Mouse (Mus musculus) hindbrain, embryonic 13.5 days (tissue): Measurements from ENCODE around the gene Lsamp. TPM values are rescaled to one million over a fixed set of nuclear protein-coding genes. Genes with fewer than 3 reads are reported as not detected.
"Not testable (repeated sequence)": the region's sequence is repeated elsewhere in the genome, so short reads cannot be mapped to it uniquely, and the experiment has no call there.

Experiments used
- ATAC-seq: fragments of 200-750 bp; cut with Nextera tagmentation; 2 replicates; pipeline ENCODE4 v1.8.0; 2017; ENCODE audit warnings: moderate TSS enrichment; ENCODE audit not compliant: low FRiP score
- H3K27ac ChIP-seq: fragments of 300-500 bp; sonication (generic); 2 replicates; pipeline ENCODE4 v1.5.1; 2015; ENCODE audit warnings: inconsistent platforms, mild to moderate bottlenecking, moderate library complexity
- H3K27me3 ChIP-seq: fragments of 300-500 bp; sonication (generic); 2 replicates; pipeline ENCODE4 v1.6.1; 2015; ENCODE audit warnings: mild to moderate bottlenecking, inconsistent platforms
- H3K36me3 ChIP-seq: fragments of 300-500 bp; sonication (generic); 2 replicates; pipeline ENCODE4 v1.6.1; 2015; ENCODE audit warnings: mild to moderate bottlenecking, inconsistent platforms
- H3K4me1 ChIP-seq: fragments of 300-500 bp; sonication (generic); replicated peaks from 2 replicates; pipeline ENCODE4 v1.6.1; 2015; ENCODE audit warnings: inconsistent platforms
- H3K4me2 ChIP-seq: fragments of 300-500 bp; sonication (generic); 2 replicates; pipeline ENCODE4 v1.6.1; 2015; ENCODE audit warnings: inconsistent platforms, mild to moderate bottlenecking, moderate library complexity
- H3K4me3 ChIP-seq: fragments of 300-500 bp; sonication (generic); 2 replicates; pipeline ENCODE4 v1.5.1; 2015; ENCODE audit warnings: mild to moderate bottlenecking, inconsistent platforms
- H3K9ac ChIP-seq: fragments of 300-500 bp; sonication (generic); 2 replicates; pipeline ENCODE4 v1.6.1; 2015; ENCODE audit warnings: mild to moderate bottlenecking, inconsistent platforms
- H3K9me3 ChIP-seq: fragments of 300-500 bp; sonication (generic); 2 replicates; pipeline ENCODE4 v1.6.1; 2016; ENCODE audit warnings: inconsistent platforms
- WGBS: fragments of 180-500 bp; shearing (Covaris S2); methylation state at CpG from one replicate; pipeline ENCODE4 v1.1.7; 2015; 5-methylcytosine and 5-hydroxymethylcytosine counted together
- polyA plus RNA-seq: library from polyadenylated mRNA; unstranded; fragments of >200 nt; fragmentation: Nextera tagmentation; extraction: Ambion mirVana; gene quantifications from 2 replicates; pipeline ENCODE4 v1.2.1, GENCODE M21; 2015

The Lsamp gene
- polyA plus RNA-seq, 1 experiment from 2014 or later = 59.0 TPM

GRCm38 (mm10) chr16:41969215-41969614 is 1985.1 kb downstream of the Lsamp start:
- Histone ChIP-seq H3K27ac (no peak overlapping the region), H3K27me3 (no peaks in the 10 kb centered on the region), H3K4me2 (no peak overlapping the region), H3K9ac (no peak overlapping the region), H3K4me3 (no peak overlapping the region), H3K9me3 (no peaks in the 10 kb centered on the region), H3K4me1 (no peaks in the 10 kb centered on the region), H3K36me3 (no peaks in the 10 kb centered on the region)
- ATAC-seq = no peak
- 75% methylated on average over 2 of the region's 2 CpGs for WGBS

- ATAC-seq = peak; percentile 68
- Histone ChIP-seq H3K36me3 (no peaks in the 10 kb centered on the region), H3K27me3 (no peaks in the 10 kb centered on the region), H3K4me2 (no peak overlapping the region), H3K9me3 (no peaks in the 10 kb centered on the region), H3K4me3 (no peak overlapping the region), H3K4me1 (no peaks in the 10 kb centered on the region), H3K27ac (no peak overlapping the region), H3K9ac (no peak overlapping the region)
- WGBS = 78% methylated on average over 2 of the region's 2 CpGs
Measured at GRCm38 (mm10) chr16:41974866-41975719, 1990.9 kb downstream of the Lsamp start.

GRCm38 (mm10) chr16:41976897-41977296 is 1992.7 kb downstream of the Lsamp start:
- no peak for ATAC-seq
- WGBS = 80% methylated on average over 5 of the region's 5 CpGs

GRCm38 (mm10) chr16:41996956-41997355 is 2012.8 kb downstream of the Lsamp start:
- ATAC-seq = no peak

More at GRCm38 (mm10) chr16:41976897-41977296, 1992.7 kb downstream of the Lsamp start:
- Histone ChIP-seq H3K4me2 (no peak overlapping the region), H3K9ac (no peak overlapping the region), H3K36me3 (no peaks in the 10 kb centered on the region), H3K27ac (no peak overlapping the region), H3K4me3 (no peak overlapping the region), H3K4me1 (no peaks in the 10 kb centered on the region), H3K9me3 (no peaks in the 10 kb centered on the region), H3K27me3 (no peaks in the 10 kb centered on the region)

GRCm38 (mm10) chr16:42002925-42003324 is 2018.8 kb downstream of the Lsamp start:
- Histone ChIP-seq H3K27me3 (no peaks in the 10 kb centered on the region), H3K4me3 (no peak overlapping the region), H3K9ac (no peak overlapping the region), H3K4me2 (no peak overlapping the region), H3K36me3 (no peaks in the 10 kb centered on the region), H3K27ac (no peak overlapping the region), H3K4me1 (no peaks in the 10 kb centered on the region), H3K9me3 (no peaks in the 10 kb centered on the region)
- 95% methylated on average over 5 of the region's 5 CpGs for WGBS
- no peak for ATAC-seq

More at GRCm38 (mm10) chr16:41996956-41997355, 2012.8 kb downstream of the Lsamp start:
- WGBS = 66% methylated on average over 1 of the region's 1 CpGs
- Histone ChIP-seq H3K9me3 (no peaks in the 10 kb centered on the region), H3K9ac (no peak overlapping the region), H3K4me1 (no peaks in the 10 kb centered on the region), H3K27me3 (no peaks in the 10 kb centered on the region), H3K4me2 (no peak overlapping the region), H3K27ac (no peak overlapping the region), H3K4me3 (no peak overlapping the region), H3K36me3 (no peaks in the 10 kb centered on the region)

GRCm38 (mm10) chr16:42003506-42003905 is 2019.3 kb downstream of the Lsamp start:
- not testable (repeated sequence) for H3K4me3 ChIP-seq, H3K4me1 ChIP-seq, H3K9me3 ChIP-seq, H3K9ac ChIP-seq, H3K27me3 ChIP-seq, H3K27ac ChIP-seq, H3K4me2 ChIP-seq, H3K36me3 ChIP-seq, ATAC-seq
- 94% methylated on average over 10 of the region's 11 CpGs for WGBS

GRCm38 (mm10) chr16:42004166-42004565 is 2020.0 kb downstream of the Lsamp start:
- Histone ChIP-seq H3K27me3 (no peaks in the 10 kb centered on the region), H3K9ac (no peak overlapping the region), H3K4me2 (no peak overlapping the region), H3K27ac (no peak overlapping the region), H3K4me3 (no peak overlapping the region), H3K36me3 (no peaks in the 10 kb centered on the region), H3K4me1 (no peaks in the 10 kb centered on the region), H3K9me3 (no peaks in the 10 kb centered on the region)
- no peak for ATAC-seq
- WGBS = 69% methylated on average over 1 of the region's 1 CpGs

- Histone ChIP-seq H3K27ac (peak overlapping the region; percentile 48), H3K9ac (no peak overlapping the region), H3K27me3 (no peaks in the 10 kb centered on the region), H3K9me3 (no peaks in the 10 kb centered on the region), H3K4me2 (no peak overlapping the region), H3K4me3 (no peak overlapping the region), H3K4me1 (peaks cover 12% of the 10 kb centered on the region), H3K36me3 (no peaks in the 10 kb centered on the region)
- no peak for ATAC-seq
- WGBS = 47% methylated on average over 5 of the region's 5 CpGs
Measured at GRCm38 (mm10) chr16:42014937-42015336, 2030.8 kb downstream of the Lsamp start.

- WGBS = 69% methylated on average over 3 of the region's 3 CpGs
- ATAC-seq = no peak
- Histone ChIP-seq H3K4me3 (no peak overlapping the region), H3K4me1 (peaks cover 12% of the 10 kb centered on the region), H3K4me2 (no peak overlapping the region), H3K9me3 (no peaks in the 10 kb centered on the region), H3K27me3 (no peaks in the 10 kb centered on the region), H3K36me3 (no peaks in the 10 kb centered on the region), H3K27ac (peak overlapping the region; percentile 48), H3K9ac (no peak overlapping the region)
Measured at GRCm38 (mm10) chr16:42015443-42015842, 2031.3 kb downstream of the Lsamp start.

GRCm38 (mm10) chr16:42016791-42017643 is 2032.9 kb downstream of the Lsamp start:
- Histone ChIP-seq H3K9me3 (no peaks in the 10 kb centered on the region), H3K9ac (no peak overlapping the region), H3K4me1 (peaks cover 12% of the 10 kb centered on the region), H3K27me3 (no peaks in the 10 kb centered on the region), H3K27ac (no peak overlapping the region), H3K4me3 (no peak overlapping the region), H3K36me3 (no peaks in the 10 kb centered on the region), H3K4me2 (no peak overlapping the region)
- no peak for ATAC-seq
- 83% methylated on average over 9 of the region's 9 CpGs for WGBS

GRCm38 (mm10) chr16:42022566-42022965 is 2038.4 kb downstream of the Lsamp start:
- Histone ChIP-seq H3K4me1 (no peaks in the 10 kb centered on the region), H3K27me3 (no peaks in the 10 kb centered on the region), H3K4me2 (no peak overlapping the region), H3K36me3 (no peaks in the 10 kb centered on the region), H3K27ac (no peak overlapping the region), H3K9ac (no peak overlapping the region), H3K9me3 (no peaks in the 10 kb centered on the region), H3K4me3 (no peak overlapping the region)
- 33% methylated on average over 1 of the region's 1 CpGs for WGBS
- ATAC-seq = no peak

GRCm38 (mm10) chr16:42032030-42032429 is 2047.9 kb downstream of the Lsamp start:
- ATAC-seq = no peak
- WGBS = 85% methylated on average over 2 of the region's 2 CpGs
- H3K4me2 ChIP-seq = no peak overlapping the region
- no peaks in the 10 kb centered on the region for H3K4me1 ChIP-seq
- no peaks in the 10 kb centered on the region for H3K27me3 ChIP-seq
- no peak overlapping the region for H3K9ac ChIP-seq
- H3K36me3 ChIP-seq = no peaks in the 10 kb centered on the region
- no peaks in the 10 kb centered on the region for H3K9me3 ChIP-seq
- H3K4me3 ChIP-seq = no peak overlapping the region
- no peak overlapping the region for H3K27ac ChIP-seq
